Mouse (Mus musculus): ENCODE measurements at regions not wholly inside any gene's neighbourhood (a gene's known extent, or its start where the extent isn't known, plus 50 kb on each side); places are given as distances from the start of the nearest gene placed in this dataset.
A peak's percentile ranks its signal among the peaks of the same experiment; 100 is the strongest.

GRCm38 (mm10) chr1:145620561-145620960 lies 845.3 kb upstream of the Rgs18 start:
- DNase-seq (ENCODE audit: low spot score) (no peak), ATAC-seq (replicated peaks; ENCODE audit: low FRiP score) (no peak)
- H3K4me3 ChIP-seq (ENCODE audit: low read depth, low read length), result no peak overlapping the region
- no peaks in the 10 kb centered on the region for H3K36me3 ChIP-seq (ENCODE audit: control insufficient read depth, insufficient read depth, low read length)
- H3K9me3 ChIP-seq (ENCODE audit: control insufficient read depth, low read length), result no peaks in the 10 kb centered on the region
- no peak overlapping the region for H3K4me2 ChIP-seq (ENCODE audit: low read depth, low read length, severe bottlenecking)
- WGBS, result 60% methylated on average over 1 of the region's 1 CpGs
- no peak overlapping the region for H3K9ac ChIP-seq (ENCODE audit: low read length)
- no peak overlapping the region for H3K27ac ChIP-seq (ENCODE audit: low read depth, low read length)
- H3K4me1 ChIP-seq (replicated peaks; ENCODE audit: control insufficient read depth, insufficient read depth, low read length), result no peaks in the 10 kb centered on the region
- no peaks in the 10 kb centered on the region for H3K27me3 ChIP-seq (ENCODE audit: control insufficient read depth, insufficient read depth, low read length)

DNA sequence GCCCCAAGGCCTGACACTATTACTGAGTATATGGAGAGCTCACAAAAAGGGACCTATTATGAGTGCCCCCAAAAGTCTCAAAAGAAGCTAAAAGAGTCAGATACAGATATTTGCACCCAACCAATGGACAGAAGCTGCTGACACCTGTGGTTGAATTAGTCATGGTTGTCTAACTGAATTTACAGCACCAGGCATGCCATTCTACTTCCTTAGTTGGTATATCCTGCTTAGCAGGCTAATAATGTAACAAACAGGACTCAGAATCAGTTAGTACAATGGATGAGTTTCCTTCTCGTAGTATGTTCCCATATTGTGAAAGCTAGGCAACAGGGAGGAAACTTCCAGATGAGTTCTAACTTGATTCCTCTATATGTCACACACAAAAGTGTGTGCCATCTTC lies 839.1 kb upstream of the Rgs18 start:
- Histone ChIP-seq H3K4me3 (ENCODE audit: low read depth, low read length) (no peak overlapping the region), H3K4me2 (ENCODE audit: low read depth, low read length, severe bottlenecking) (no peak overlapping the region), H3K27me3 (ENCODE audit: control insufficient read depth, insufficient read depth, low read length) (no peaks in the 10 kb centered on the region), H3K27ac (ENCODE audit: low read depth, low read length) (no peak overlapping the region), H3K4me1 (replicated peaks; ENCODE audit: control insufficient read depth, insufficient read depth, low read length) (no peaks in the 10 kb centered on the region), H3K9ac (ENCODE audit: low read length) (no peak overlapping the region), H3K9me3 (ENCODE audit: control insufficient read depth, low read length) (no peaks in the 10 kb centered on the region), H3K36me3 (ENCODE audit: control insufficient read depth, insufficient read depth, low read length) (no peaks in the 10 kb centered on the region)
- DNase-seq (ENCODE audit: low spot score), result no peak
- 79% methylated on average over 1 of the region's 1 CpGs for WGBS
- no peak for ATAC-seq (replicated peaks; ENCODE audit: low FRiP score)

GRCm38 (mm10) chr1:145596983-145597382 lies 821.7 kb upstream of the Rgs18 start:
- Histone ChIP-seq H3K27ac (ENCODE audit: low read depth, low read length) (no peak overlapping the region), H3K9ac (ENCODE audit: low read length) (no peak overlapping the region)

GRCm38 (mm10) chr1:145579460-145579859 lies 804.2 kb upstream of the Rgs18 start:
- Histone ChIP-seq H3K9ac (ENCODE audit: low read length) (no peak overlapping the region), H3K4me1 (replicated peaks; ENCODE audit: control insufficient read depth, insufficient read depth, low read length) (no peaks in the 10 kb centered on the region), H3K27me3 (ENCODE audit: control insufficient read depth, insufficient read depth, low read length) (no peaks in the 10 kb centered on the region), H3K4me3 (ENCODE audit: low read depth, low read length) (no peak overlapping the region), H3K4me2 (ENCODE audit: low read depth, low read length, severe bottlenecking) (no peak overlapping the region), H3K9me3 (ENCODE audit: control insufficient read depth, low read length) (no peaks in the 10 kb centered on the region), H3K27ac (ENCODE audit: low read depth, low read length) (no peak overlapping the region), H3K36me3 (ENCODE audit: control insufficient read depth, insufficient read depth, low read length) (no peaks in the 10 kb centered on the region)
- ATAC-seq (replicated peaks; ENCODE audit: low FRiP score), result no peak
- DNase-seq (ENCODE audit: low spot score), result no peak
- WGBS, result 81% methylated on average over 3 of the region's 3 CpGs

More at GRCm38 (mm10) chr1:145596983-145597382, 821.7 kb upstream of the Rgs18 start:
- ATAC-seq (replicated peaks; ENCODE audit: low FRiP score) (no peak), DNase-seq (ENCODE audit: low spot score) (no peak)
- WGBS, result 93% methylated on average over 3 of the region's 3 CpGs
- Histone ChIP-seq H3K27me3 (ENCODE audit: control insufficient read depth, insufficient read depth, low read length) (no peaks in the 10 kb centered on the region), H3K9me3 (ENCODE audit: control insufficient read depth, low read length) (no peaks in the 10 kb centered on the region), H3K4me2 (ENCODE audit: low read depth, low read length, severe bottlenecking) (no peak overlapping the region), H3K36me3 (ENCODE audit: control insufficient read depth, insufficient read depth, low read length) (no peaks in the 10 kb centered on the region), H3K4me3 (ENCODE audit: low read depth, low read length) (no peak overlapping the region), H3K4me1 (replicated peaks; ENCODE audit: control insufficient read depth, insufficient read depth, low read length) (no peaks in the 10 kb centered on the region)

DNA sequence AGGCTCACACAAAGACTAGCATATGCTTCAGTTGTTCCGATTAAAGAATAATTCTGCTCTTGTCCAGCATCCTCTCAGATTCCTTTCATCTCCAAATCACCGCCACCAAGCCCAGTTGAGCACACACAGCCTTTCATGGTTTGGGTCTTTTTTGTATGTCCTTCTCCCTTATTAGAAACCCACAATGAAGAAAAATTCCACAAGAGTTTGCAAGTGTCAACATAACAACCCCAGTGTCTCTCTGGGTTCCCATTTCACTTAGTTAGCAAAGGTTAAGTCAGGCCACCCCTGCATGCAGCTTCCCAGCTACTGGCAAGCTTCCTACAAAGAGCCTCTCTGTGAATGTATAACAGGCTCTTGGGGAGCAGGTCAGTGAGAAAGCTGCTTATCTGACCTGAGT lies 794.8 kb upstream of the Rgs18 start:
- no peak overlapping the region for H3K27ac ChIP-seq (ENCODE audit: low read depth, low read length)
- H3K36me3 ChIP-seq (ENCODE audit: control insufficient read depth, insufficient read depth, low read length), result no peaks in the 10 kb centered on the region
- no peak overlapping the region for H3K4me2 ChIP-seq (ENCODE audit: low read depth, low read length, severe bottlenecking)
- H3K4me3 ChIP-seq (ENCODE audit: low read depth, low read length), result no peak overlapping the region
- no peaks in the 10 kb centered on the region for H3K4me1 ChIP-seq (replicated peaks; ENCODE audit: control insufficient read depth, insufficient read depth, low read length)
- H3K9ac ChIP-seq (ENCODE audit: low read length), result no peak overlapping the region
- peak; percentile 62 for DNase-seq (ENCODE audit: low spot score)
- peak; percentile 88 for ATAC-seq (replicated peaks; ENCODE audit: low FRiP score)
- no peaks in the 10 kb centered on the region for H3K9me3 ChIP-seq (ENCODE audit: control insufficient read depth, low read length)
- no peaks in the 10 kb centered on the region for H3K27me3 ChIP-seq (ENCODE audit: control insufficient read depth, insufficient read depth, low read length)
- 10% methylated on average over 2 of the region's 2 CpGs for WGBS

- Histone ChIP-seq H3K4me2 (ENCODE audit: low read depth, low read length, severe bottlenecking) (no peak overlapping the region), H3K4me3 (ENCODE audit: low read depth, low read length) (no peak overlapping the region), H3K27me3 (ENCODE audit: control insufficient read depth, insufficient read depth, low read length) (no peaks in the 10 kb centered on the region), H3K9ac (ENCODE audit: low read length) (no peak overlapping the region), H3K9me3 (ENCODE audit: control insufficient read depth, low read length) (no peaks in the 10 kb centered on the region), H3K4me1 (replicated peaks; ENCODE audit: control insufficient read depth, insufficient read depth, low read length) (no peaks in the 10 kb centered on the region), H3K27ac (ENCODE audit: low read depth, low read length) (no peak overlapping the region), H3K36me3 (ENCODE audit: control insufficient read depth, insufficient read depth, low read length) (no peaks in the 10 kb centered on the region)
- DNase-seq (ENCODE audit: low spot score) (no peak), ATAC-seq (replicated peaks; ENCODE audit: low FRiP score) (peak; percentile 27; the same call in 1 of the 2 replicates)
- 73% methylated on average over 2 of the region's 2 CpGs for whole genome bisulfite sequencing
Observed at GRCm38 (mm10) chr1:145561347-145561746, 786.1 kb upstream of the Rgs18 start.

All from forebrain, embryonic 11.5 days (tissue).